Mouse (Mus musculus): ENCODE measurements at regions not wholly inside any gene's neighbourhood (a gene's known extent, or its start where the extent isn't known, plus 50 kb on each side); places are given as distances from the start of the nearest gene placed in this dataset.

DNA sequence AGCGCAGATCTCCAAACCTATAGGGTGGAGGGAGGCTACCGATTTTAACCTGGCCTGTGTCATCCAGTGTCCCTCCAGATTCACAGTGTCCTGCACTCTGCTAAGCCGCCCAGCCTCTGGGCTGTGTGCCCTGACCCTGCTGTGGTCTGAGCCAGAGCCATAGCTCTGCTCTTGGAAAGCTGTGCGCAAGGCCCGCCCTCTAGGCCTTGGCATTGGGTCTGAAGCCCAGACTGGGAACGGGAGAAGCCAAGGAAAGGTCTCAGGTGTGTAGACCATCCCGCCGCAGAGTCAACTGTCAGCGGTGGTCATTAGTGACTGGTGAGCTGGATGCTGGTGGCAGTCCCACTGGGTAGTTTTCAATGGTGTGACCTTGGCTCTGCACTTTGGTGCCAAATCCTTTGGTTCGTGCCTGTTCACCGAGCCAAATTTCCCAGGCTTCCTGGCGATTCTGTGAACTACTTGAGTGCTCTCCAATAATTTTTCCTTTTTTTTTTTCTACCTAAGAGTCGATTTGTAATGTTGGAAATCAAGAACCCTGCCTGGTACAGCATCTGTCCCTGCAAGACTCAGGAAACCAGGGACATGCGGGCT, 52.0 kb upstream of the Ptgfrn start:
- DNase-seq, result no peak

DNA sequence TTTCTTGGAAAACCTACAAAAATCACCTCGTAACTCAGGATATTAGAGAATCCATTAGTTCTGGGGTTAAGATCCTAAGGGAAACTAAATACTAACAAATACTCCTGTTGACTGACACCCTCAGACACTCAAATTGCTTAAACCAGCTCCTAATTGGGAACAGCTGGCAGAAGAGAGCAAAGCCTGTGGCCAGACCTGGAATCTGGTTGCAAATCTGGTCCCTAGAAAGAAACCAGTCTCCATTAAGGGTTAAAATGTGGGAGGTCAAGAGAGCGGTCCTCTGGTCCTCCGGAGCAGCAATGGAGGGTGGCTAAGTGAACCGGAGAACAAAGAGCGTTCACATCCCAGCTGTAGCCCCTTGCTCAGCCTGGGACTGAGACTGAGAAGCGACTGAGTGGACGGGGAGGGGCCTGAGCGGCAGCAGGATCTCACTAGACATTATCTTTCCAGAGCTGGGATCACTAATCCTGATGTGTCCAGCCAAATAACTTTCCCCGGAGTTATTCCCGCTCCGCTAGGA, 51.4 kb upstream of the Ptgfrn start:
- DNase-seq, result no peak
